Mouse (Mus musculus): ENCODE measurements at regions not wholly inside any gene's neighbourhood (a gene's known extent, or its start where the extent isn't known, plus 50 kb on each side); places are given as distances from the start of the nearest gene placed in this dataset.

- H3K27me3 ChIP-seq (ENCODE audit: control insufficient read depth, insufficient read depth, low read length) = no peaks in the 10 kb centered on the region
- no peaks in the 10 kb centered on the region for H3K36me3 ChIP-seq (ENCODE audit: control insufficient read depth, insufficient read depth, low read length)
- no peak overlapping the region for H3K27ac ChIP-seq (ENCODE audit: insufficient read depth, low read depth, low read length)
- no peak overlapping the region for H3K4me3 ChIP-seq (ENCODE audit: low read depth, low read length)
- TF ChIP-seq CTCF (IDR thresholded peaks at IDR 0.05; ENCODE audit: extremely low read depth, insufficient read length, insufficient replicate concordance, low read depth, low read length) (no peak), POLR2A (IDR thresholded peaks at IDR 0.05; ENCODE audit: low read depth, low read length) (no peak)
- H3K4me1 ChIP-seq (ENCODE audit: control insufficient read depth, insufficient read depth, insufficient read length, low read length) = no peaks in the 10 kb centered on the region
- 78% methylated on average over 9 of the region's 9 CpGs for WGBS
Observed at GRCm38 (mm10) chr5:73872641-73873421, 195.4 kb downstream of the Usp46 start.

DNA sequence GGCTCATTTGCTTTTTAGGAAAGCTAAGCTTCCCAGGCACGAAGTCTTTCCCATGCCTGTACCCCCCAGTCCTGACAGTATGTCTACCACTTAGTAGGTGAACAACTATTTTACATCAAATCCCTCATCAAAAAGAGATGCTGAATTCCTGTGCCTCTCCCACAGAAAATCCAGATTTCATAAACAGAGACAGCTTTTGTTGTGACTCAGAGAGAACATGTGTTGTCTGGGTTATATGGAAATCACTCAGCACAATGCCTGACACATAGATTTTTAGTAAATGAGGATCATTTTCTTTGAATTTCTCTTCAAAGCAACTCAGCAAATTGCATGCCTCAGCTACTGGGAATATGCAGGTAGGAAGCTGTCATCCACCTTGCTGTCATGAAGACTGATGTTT lies 193.5 kb downstream of the Usp46 start:
- no peak for TF ChIP-seq CTCF (IDR thresholded peaks at IDR 0.05; ENCODE audit: extremely low read depth, insufficient read length, insufficient replicate concordance, low read depth, low read length)
- no peak for TF ChIP-seq POLR2A (IDR thresholded peaks at IDR 0.05; ENCODE audit: low read depth, low read length)
- no peak overlapping the region for H3K4me3 ChIP-seq (ENCODE audit: low read depth, low read length)
- H3K36me3 ChIP-seq (ENCODE audit: control insufficient read depth, insufficient read depth, low read length) = no peaks in the 10 kb centered on the region
- H3K4me1 ChIP-seq (ENCODE audit: control insufficient read depth, insufficient read depth, insufficient read length, low read length) = no peaks in the 10 kb centered on the region
- WGBS = 87% methylated on average over 1 of the region's 1 CpGs
- H3K27ac ChIP-seq (ENCODE audit: insufficient read depth, low read depth, low read length) = no peak overlapping the region
- no peaks in the 10 kb centered on the region for H3K27me3 ChIP-seq (ENCODE audit: control insufficient read depth, insufficient read depth, low read length)

DNA sequence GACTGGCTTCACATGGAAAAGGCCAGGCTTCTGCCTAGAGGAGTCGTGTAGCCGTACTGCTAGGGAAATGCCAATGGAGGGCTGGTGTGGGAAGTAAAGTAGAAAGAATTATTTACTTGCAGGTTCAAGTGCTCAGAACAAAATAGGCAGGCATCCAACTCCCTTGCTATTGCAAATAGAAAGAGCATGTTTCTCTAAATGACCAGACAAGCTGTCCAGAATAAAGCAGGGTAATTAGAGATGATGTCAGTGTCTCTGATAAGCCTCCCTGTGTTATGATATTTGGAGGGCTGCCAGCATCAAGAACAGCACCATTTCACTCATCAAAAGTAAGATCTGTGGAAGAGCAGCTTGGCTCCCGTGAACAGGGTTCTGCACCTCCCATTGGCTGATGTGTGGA lies 192.4 kb downstream of the Usp46 start:
- Histone ChIP-seq H3K27me3 (ENCODE audit: control insufficient read depth, insufficient read depth, low read length) (no peaks in the 10 kb centered on the region), H3K4me3 (ENCODE audit: low read depth, low read length) (no peak overlapping the region), H3K36me3 (ENCODE audit: control insufficient read depth, insufficient read depth, low read length) (no peaks in the 10 kb centered on the region), H3K27ac (ENCODE audit: insufficient read depth, low read depth, low read length) (no peak overlapping the region), H3K4me1 (ENCODE audit: control insufficient read depth, insufficient read depth, insufficient read length, low read length) (no peaks in the 10 kb centered on the region)
- WGBS = 28% methylated on average over 3 of the region's 3 CpGs
- TF ChIP-seq POLR2A (IDR thresholded peaks at IDR 0.05; ENCODE audit: low read depth, low read length) = no peak
- TF ChIP-seq CTCF (IDR thresholded peaks at IDR 0.05; ENCODE audit: extremely low read depth, insufficient read length, insufficient replicate concordance, low read depth, low read length) = no peak

DNA sequence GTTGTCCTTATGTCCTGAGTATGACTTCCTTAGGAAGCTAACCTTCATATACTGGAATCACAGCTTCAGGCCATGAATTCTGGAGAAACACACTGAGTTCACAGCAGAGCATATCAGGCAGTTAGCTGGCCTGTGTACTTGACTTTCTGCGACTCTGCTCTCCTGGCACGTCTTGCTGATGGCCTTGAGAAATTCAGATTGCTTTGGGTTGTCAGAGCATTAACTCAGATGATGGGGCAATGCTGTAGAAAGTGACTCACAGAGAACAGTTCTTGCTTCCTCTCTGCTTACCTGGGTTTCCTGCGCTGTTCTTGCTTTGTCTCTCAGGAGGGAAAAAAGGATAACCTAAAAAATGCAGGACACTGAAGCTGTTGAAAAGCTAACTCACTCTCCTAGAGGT lies 187.3 kb downstream of the Usp46 start:
- WGBS = 68% methylated on average over 3 of the region's 3 CpGs
- Histone ChIP-seq H3K27ac (ENCODE audit: insufficient read depth, low read depth, low read length) (no peak overlapping the region), H3K36me3 (ENCODE audit: control insufficient read depth, insufficient read depth, low read length) (no peaks in the 10 kb centered on the region), H3K4me3 (ENCODE audit: low read depth, low read length) (no peak overlapping the region), H3K4me1 (ENCODE audit: control insufficient read depth, insufficient read depth, insufficient read length, low read length) (no peaks in the 10 kb centered on the region), H3K27me3 (ENCODE audit: control insufficient read depth, insufficient read depth, low read length) (no peaks in the 10 kb centered on the region)
- TF ChIP-seq CTCF (IDR thresholded peaks at IDR 0.05; ENCODE audit: extremely low read depth, insufficient read length, insufficient replicate concordance, low read depth, low read length) (no peak), POLR2A (IDR thresholded peaks at IDR 0.05; ENCODE audit: low read depth, low read length) (no peak)

DNA sequence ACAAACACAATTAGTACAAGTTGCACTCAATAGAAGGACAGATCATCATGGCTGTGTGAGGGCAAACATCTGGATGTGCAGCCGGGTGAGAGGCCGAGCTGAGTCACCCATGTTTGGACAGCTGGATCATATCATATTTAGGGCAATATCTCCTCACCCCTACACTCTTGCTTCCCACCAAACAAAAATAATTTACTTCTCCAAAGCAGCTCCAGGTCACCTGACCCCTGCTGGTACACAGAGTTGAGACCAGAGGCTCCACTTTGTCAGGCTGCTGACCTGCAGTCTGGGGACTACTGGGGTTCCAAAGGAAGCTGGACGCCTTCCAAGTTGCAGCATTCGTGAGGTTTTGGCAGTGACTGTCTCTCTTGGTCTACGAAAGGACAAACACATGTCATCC lies 186.3 kb downstream of the Usp46 start:
- no peak overlapping the region for H3K4me3 ChIP-seq (ENCODE audit: low read depth, low read length)
- H3K27ac ChIP-seq (ENCODE audit: insufficient read depth, low read depth, low read length) = no peak overlapping the region
- H3K36me3 ChIP-seq (ENCODE audit: control insufficient read depth, insufficient read depth, low read length) = no peaks in the 10 kb centered on the region
- no peaks in the 10 kb centered on the region for H3K27me3 ChIP-seq (ENCODE audit: control insufficient read depth, insufficient read depth, low read length)
- H3K4me1 ChIP-seq (ENCODE audit: control insufficient read depth, insufficient read depth, insufficient read length, low read length) = no peaks in the 10 kb centered on the region
- 18% methylated on average over 5 of the region's 5 CpGs for WGBS
- no peak for TF ChIP-seq CTCF (IDR thresholded peaks at IDR 0.05; ENCODE audit: extremely low read depth, insufficient read length, insufficient replicate concordance, low read depth, low read length)
- no peak for TF ChIP-seq POLR2A (IDR thresholded peaks at IDR 0.05; ENCODE audit: low read depth, low read length)

GRCm38 (mm10) chr5:73884998-73885397 lies 183.2 kb downstream of the Usp46 start:
- TF ChIP-seq POLR2A (IDR thresholded peaks at IDR 0.05; ENCODE audit: low read depth, low read length) = no peak
- no peak for TF ChIP-seq CTCF (IDR thresholded peaks at IDR 0.05; ENCODE audit: extremely low read depth, insufficient read length, insufficient replicate concordance, low read depth, low read length)
- Histone ChIP-seq H3K27ac (ENCODE audit: insufficient read depth, low read depth, low read length) (no peak overlapping the region), H3K4me1 (ENCODE audit: control insufficient read depth, insufficient read depth, insufficient read length, low read length) (no peaks in the 10 kb centered on the region), H3K27me3 (ENCODE audit: control insufficient read depth, insufficient read depth, low read length) (no peaks in the 10 kb centered on the region), H3K36me3 (ENCODE audit: control insufficient read depth, insufficient read depth, low read length) (no peaks in the 10 kb centered on the region), H3K4me3 (ENCODE audit: low read depth, low read length) (no peak overlapping the region)
- 70% methylated on average over 12 of the region's 12 CpGs for WGBS

DNA sequence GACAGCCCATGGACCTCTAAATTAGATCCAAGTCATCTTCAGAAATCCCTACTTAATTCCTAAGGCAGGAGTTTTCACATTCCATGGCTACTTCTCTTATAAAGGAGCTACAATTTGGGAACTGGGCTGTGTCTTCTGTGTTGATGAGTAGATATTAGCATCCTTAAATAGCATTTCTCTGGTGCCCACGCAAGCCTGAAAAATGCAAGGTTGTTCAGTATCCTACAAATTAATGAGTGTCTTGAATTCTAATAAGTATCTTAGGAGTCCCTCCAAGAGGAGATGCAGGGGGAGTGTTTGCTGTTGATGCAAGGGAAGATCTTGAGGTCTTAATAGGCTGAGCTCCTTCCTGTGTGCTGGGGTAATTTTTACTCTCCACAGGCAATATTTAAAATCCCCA lies 182.5 kb downstream of the Usp46 start:
- H3K27ac ChIP-seq (ENCODE audit: insufficient read depth, low read depth, low read length) = no peak overlapping the region
- 93% methylated on average over 1 of the region's 1 CpGs for WGBS
- no peaks in the 10 kb centered on the region for H3K27me3 ChIP-seq (ENCODE audit: control insufficient read depth, insufficient read depth, low read length)
- no peak overlapping the region for H3K4me3 ChIP-seq (ENCODE audit: low read depth, low read length)
- H3K4me1 ChIP-seq (ENCODE audit: control insufficient read depth, insufficient read depth, insufficient read length, low read length) = no peaks in the 10 kb centered on the region
- no peaks in the 10 kb centered on the region for H3K36me3 ChIP-seq (ENCODE audit: control insufficient read depth, insufficient read depth, low read length)
- TF ChIP-seq POLR2A (IDR thresholded peaks at IDR 0.05; ENCODE audit: low read depth, low read length) = no peak
- TF ChIP-seq CTCF (IDR thresholded peaks at IDR 0.05; ENCODE audit: extremely low read depth, insufficient read length, insufficient replicate concordance, low read depth, low read length) = no peak

All from small intestine, adult 2 months (tissue).